ENCODE assay signal across 14 mouse cellular contexts in the genomic region with DNA sequence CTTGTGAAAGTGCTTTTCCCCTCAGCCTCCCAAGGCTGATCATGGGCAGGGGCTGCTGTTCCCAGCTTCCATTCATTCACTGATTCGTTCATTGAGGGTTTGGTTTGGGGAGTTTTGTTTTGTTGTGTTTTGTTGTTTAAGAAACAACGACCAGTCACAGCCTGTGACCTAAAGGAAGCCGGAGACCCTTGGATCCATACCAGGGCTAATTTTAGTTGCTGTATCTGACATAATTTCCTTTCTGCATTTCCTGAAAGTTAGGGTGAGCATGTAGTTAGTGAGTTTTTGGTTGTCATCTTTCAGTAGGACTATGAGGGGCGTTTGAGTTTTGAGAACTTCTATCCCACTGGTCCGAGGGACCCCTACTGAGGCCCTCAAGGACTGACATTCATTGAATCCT.
DNase-seq lines count a peak whose midpoint lies in the region; ATAC-seq and TF ChIP-seq lines count a peak whose summit lies in the region.
"Had no signal": no experiment of that assay in that cellular context is flagged by ENCODE, and none has a peak within 500 bp of the region (broad histone marks: within the 10 kb centered on the region; RNA-seq: fewer than 3 reads in every experiment).

No protein-coding gene starts in this region.

- no peaks in the 10 kb centered on the region for H3K4me1 ChIP-seq in embryonic facial prominence, embryonic 14.5 days (ENCODE audit: control insufficient read depth, insufficient read depth, low read length)
- peaks cover 7% of the 10 kb centered on the region for H3K4me1 ChIP-seq in embryonic facial prominence, embryonic 10.5 days
- H3K4me1 ChIP-seq in bone marrow macrophage, adult 2 months (ENCODE audit: control insufficient read depth, insufficient read depth, low read length): peaks cover 34% of the 10 kb centered on the region
- H3K4me1 ChIP-seq in neural tube, embryonic 15.5 days: no peaks in the 10 kb centered on the region
- H3K4me1 ChIP-seq: hindbrain, embryonic 15.5 days had no signal

- H3K27ac ChIP-seq in embryonic facial prominence, embryonic 14.5 days (replicated peaks; ENCODE audit: low read depth, low read length): peak overlapping the region; percentile 44; the same call in 1 of the 2 replicates
- no peak overlapping the region for H3K27ac ChIP-seq in embryonic facial prominence, embryonic 10.5 days (replicated peaks)
- H3K27ac ChIP-seq in bone marrow macrophage, adult 2 months (ENCODE audit: insufficient read depth, low read depth, low read length): peak overlapping the region; percentile 45
- H3K27ac ChIP-seq in neural tube, embryonic 15.5 days (replicated peaks): no peak overlapping the region
- H3K27ac ChIP-seq: hindbrain, embryonic 15.5 days had no signal

- no peak for DNase-seq in embryonic facial prominence, embryonic 14.5 days (ENCODE audit: low spot score)
- DNase-seq in embryonic facial prominence, embryonic 10.5 days (ENCODE audit: low spot score): no peak
- DNase-seq in kidney, adult 9 months: peak; percentile 65
- no peak for DNase-seq in kidney, adult 18-20 months
- peak; percentile 66 for DNase-seq in kidney, postnatal 14 days
- DNase-seq in testis, postnatal 14 days (ENCODE audit: low spot score): no peak
- DNase-seq: cerebellum, adult 18-20 months; midbrain, embryonic 14.5 days; right cerebral cortex, postnatal 25 days; thymus, postnatal 36 days had no signal

- TF ChIP-seq CTCF in bone marrow macrophage, adult 2 months (IDR thresholded peaks at IDR 0.05; ENCODE audit: low read depth, low read length): no peak

- H3K9ac ChIP-seq in embryonic facial prominence, embryonic 14.5 days (ENCODE audit: low read depth, low read length): no peak overlapping the region
- no peak overlapping the region for H3K9ac ChIP-seq in neural tube, embryonic 15.5 days (replicated peaks)
- H3K9ac ChIP-seq: hindbrain, embryonic 15.5 days had no signal

- TF ChIP-seq POLR2A in bone marrow macrophage, adult 2 months (IDR thresholded peaks at IDR 0.05; ENCODE audit: borderline replicate concordance, low read depth, low read length): no peak

- WGBS in embryonic facial prominence, embryonic 14.5 days: 65% methylated on average over 5 of the region's 5 CpGs
- 76% methylated on average over 5 of the region's 5 CpGs for WGBS in embryonic facial prominence, embryonic 10.5 days
- 80% methylated on average over 5 of the region's 5 CpGs for WGBS in neural tube, embryonic 15.5 days

- no peaks in the 10 kb centered on the region for H3K9me3 ChIP-seq in embryonic facial prominence, embryonic 14.5 days (ENCODE audit: control insufficient read depth, low read length)
- peaks cover 6% of the 10 kb centered on the region; the same call in 1 of the 2 replicates for H3K9me3 ChIP-seq in embryonic facial prominence, embryonic 10.5 days
- no peaks in the 10 kb centered on the region for H3K9me3 ChIP-seq in neural tube, embryonic 15.5 days (replicated peaks)
- H3K9me3 ChIP-seq: hindbrain, embryonic 15.5 days had no signal

- H3K4me3 ChIP-seq in embryonic facial prominence, embryonic 14.5 days (ENCODE audit: low read depth, low read length): no peak overlapping the region
- no peak overlapping the region for H3K4me3 ChIP-seq in embryonic facial prominence, embryonic 10.5 days
- H3K4me3 ChIP-seq in bone marrow macrophage, adult 2 months (ENCODE audit: insufficient read depth, low read length): no peak overlapping the region
- no peak overlapping the region for H3K4me3 ChIP-seq in neural tube, embryonic 15.5 days (replicated peaks)
- H3K4me3 ChIP-seq: hindbrain, embryonic 15.5 days had no signal

- H3K36me3 ChIP-seq in embryonic facial prominence, embryonic 14.5 days (ENCODE audit: control insufficient read depth, insufficient read depth, low read length): peaks cover 8% of the 10 kb centered on the region; the same call in 1 of the 2 replicates
- H3K36me3 ChIP-seq in embryonic facial prominence, embryonic 10.5 days (replicated peaks): peaks cover 6% of the 10 kb centered on the region; the same call in 1 of the 2 replicates
- 0 out of 2 replicates have a peak, but pooled peaks cover 3% of the 10 kb centered on the region for H3K36me3 ChIP-seq in neural tube, embryonic 15.5 days
- H3K36me3 ChIP-seq: hindbrain, embryonic 15.5 days had no signal

- H3K4me2 ChIP-seq in embryonic facial prominence, embryonic 14.5 days (ENCODE audit: low read depth, low read length): no peak overlapping the region
- H3K4me2 ChIP-seq in neural tube, embryonic 15.5 days: no peak overlapping the region
- H3K4me2 ChIP-seq: hindbrain, embryonic 15.5 days had no signal

- no peaks in the 10 kb centered on the region for H3K27me3 ChIP-seq in embryonic facial prominence, embryonic 14.5 days (replicated peaks; ENCODE audit: control insufficient read depth, insufficient read depth, low read length)
- H3K27me3 ChIP-seq in embryonic facial prominence, embryonic 10.5 days (replicated peaks; ENCODE audit: low read depth, poor library complexity, severe bottlenecking): peaks cover 7% of the 10 kb centered on the region; the same call in 1 of the 2 replicates
- H3K27me3 ChIP-seq in neural tube, embryonic 15.5 days (replicated peaks): no peaks in the 10 kb centered on the region
- H3K27me3 ChIP-seq: hindbrain, embryonic 15.5 days had no signal

- no peak for ATAC-seq in embryonic facial prominence, embryonic 14.5 days (ENCODE audit: low read depth)
- no peak for ATAC-seq in neural tube, embryonic 15.5 days (ENCODE audit: low FRiP score)
- ATAC-seq: activated CD4-positive, CD25-positive, alpha-beta regulatory T cell, adult 4 months had no signal

Comparison
In these comparisons a context has a peak if more than half of its experiments do, and no peak if none do; other contexts are left out.
1. DNase-seq: peak in kidney, adult 9 months (single experiment) and kidney, postnatal 14 days (single experiment); none in embryonic facial prominence, embryonic 14.5 days (single experiment), embryonic facial prominence, embryonic 10.5 days (single experiment), kidney, adult 18-20 months (single experiment) and testis, postnatal 14 days (single experiment).
2. H3K27ac ChIP-seq: peak in embryonic facial prominence, embryonic 14.5 days (single experiment) and bone marrow macrophage, adult 2 months (single experiment); none in embryonic facial prominence, embryonic 10.5 days (single experiment) and neural tube, embryonic 15.5 days (single experiment).